Mouse (Mus musculus): ENCODE data around the gene Mfsd13b.
"Not testable (repeated sequence)": the region's sequence is repeated elsewhere in the genome, so short reads cannot be mapped to it uniquely, and the experiment has no call there.

The Mfsd13b gene

GRCm38 (mm10) chr7:120982200-120982841 lies at the start of gene Mfsd13b, which contains the start of gene Cdr2:
Gene Mfsd13b, plus strand, starts transcription at chr7:120982509.
Gene Cdr2, minus strand, starts transcription at chr7:120982312.
- peak; percentile 98 for DNase-seq (ENCODE audit: low read depth, low spot score)

GRCm38 (mm10) chr7:120933110-120933509 lies 49.2 kb upstream of the Mfsd13b start:
- no peak for DNase-seq (ENCODE audit: low read depth, low spot score)

GRCm38 (mm10) chr7:120933680-120934195 lies 48.6 kb upstream of the Mfsd13b start:
- DNase-seq (ENCODE audit: low read depth, low spot score): no peak

- peak; percentile 84 for DNase-seq (ENCODE audit: low read depth, low spot score)
These were observed 47.6 kb upstream of the Mfsd13b start for GRCm38 (mm10) chr7:120934716-120935115.

GRCm38 (mm10) chr7:120936522-120936921 lies 45.8 kb upstream of the Mfsd13b start:
- no peak for DNase-seq (ENCODE audit: low read depth, low spot score)

- DNase-seq (ENCODE audit: low read depth, low spot score): no peak
These were observed 44.1 kb upstream of the Mfsd13b start for GRCm38 (mm10) chr7:120938206-120938605.

GRCm38 (mm10) chr7:120940343-120940742 lies 42.0 kb upstream of the Mfsd13b start:
- peak; percentile 36 for DNase-seq (ENCODE audit: low read depth, low spot score)

GRCm38 (mm10) chr7:120941214-120941613 lies 41.1 kb upstream of the Mfsd13b start:
- DNase-seq (ENCODE audit: low read depth, low spot score): no peak

- DNase-seq (ENCODE audit: low read depth, low spot score): no peak
These were observed 39.8 kb upstream of the Mfsd13b start for GRCm38 (mm10) chr7:120942506-120942905.

- DNase-seq (ENCODE audit: low read depth, low spot score): no peak
These were observed 38.3 kb upstream of the Mfsd13b start for GRCm38 (mm10) chr7:120943936-120944509.

GRCm38 (mm10) chr7:120953591-120953990 lies 28.7 kb upstream of the Mfsd13b start:
- DNase-seq (ENCODE audit: low read depth, low spot score): peak; percentile 28

- DNase-seq (ENCODE audit: low read depth, low spot score): no peak
These were observed 22.2 kb upstream of the Mfsd13b start for GRCm38 (mm10) chr7:120960116-120960515.

- no peak for DNase-seq (ENCODE audit: low read depth, low spot score)
These were observed 21.7 kb upstream of the Mfsd13b start for GRCm38 (mm10) chr7:120960601-120961000.

GRCm38 (mm10) chr7:120961893-120962292 lies 20.4 kb upstream of the Mfsd13b start:
- DNase-seq (ENCODE audit: low read depth, low spot score): no peak

- DNase-seq (ENCODE audit: low read depth, low spot score): no peak
These were observed 19.2 kb upstream of the Mfsd13b start for GRCm38 (mm10) chr7:120963126-120963525.

- DNase-seq (ENCODE audit: low read depth, low spot score): no peak
These were observed 13.1 kb upstream of the Mfsd13b start for GRCm38 (mm10) chr7:120969221-120969620.

GRCm38 (mm10) chr7:120970112-120970511 lies 12.2 kb upstream of the Mfsd13b start:
- no peak for DNase-seq (ENCODE audit: low read depth, low spot score)

GRCm38 (mm10) chr7:120972471-120972870 lies 9.8 kb upstream of the Mfsd13b start:
- DNase-seq (ENCODE audit: low read depth, low spot score): not testable (repeated sequence)

- DNase-seq (ENCODE audit: low read depth, low spot score): no peak
These were observed 8.3 kb upstream of the Mfsd13b start for GRCm38 (mm10) chr7:120974001-120974400.

- DNase-seq (ENCODE audit: low read depth, low spot score): no peak
These were observed 5.2 kb upstream of the Mfsd13b start for GRCm38 (mm10) chr7:120977063-120977462.

- DNase-seq (ENCODE audit: low read depth, low spot score): no peak
These were observed 2.3 kb upstream of the Mfsd13b start for GRCm38 (mm10) chr7:120980041-120980440.

- peak; percentile 85 for DNase-seq (ENCODE audit: low read depth, low spot score)
These were observed 1.1 kb upstream of the Mfsd13b start for GRCm38 (mm10) chr7:120980931-120981924.
